Mouse (Mus musculus): ENCODE measurements at regions not wholly inside any gene's neighbourhood (a gene's known extent, or its start where the extent isn't known, plus 50 kb on each side); places are given as distances from the start of the nearest gene placed in this dataset.
A peak's percentile ranks its signal among the peaks of the same experiment; 100 is the strongest.

GRCm38 (mm10) chr6:44341486-44341996, 675.5 kb upstream of the Tpk1 start:
- no peaks in the 10 kb centered on the region for H3K36me3 ChIP-seq (ENCODE audit: insufficient read depth, low read length)
- no peaks in the 10 kb centered on the region for H3K27me3 ChIP-seq (ENCODE audit: insufficient read depth, low read length)
- TF ChIP-seq CTCF (IDR thresholded peaks at IDR 0.05; ENCODE audit: low read depth), result no peak
- no peak for DNase-seq (ENCODE audit: low spot score)
- no peaks in the 10 kb centered on the region for H3K4me1 ChIP-seq (ENCODE audit: insufficient read depth, low read length)
- no peak overlapping the region for H3K4me2 ChIP-seq (ENCODE audit: low read depth, low read length)
- no peak overlapping the region for H3K27ac ChIP-seq
- ATAC-seq, result no peak
- 77% methylated on average over 1 of the region's 1 CpGs for WGBS
- H3K9me3 ChIP-seq (ENCODE audit: low read length), result no peaks in the 10 kb centered on the region
- H3K4me3 ChIP-seq (ENCODE audit: low read length), result no peak overlapping the region
- no peak overlapping the region for H3K9ac ChIP-seq (replicated peaks; ENCODE audit: low read length)

GRCm38 (mm10) chr6:44297413-44297812, 631.3 kb upstream of the Tpk1 start:
- no peak overlapping the region for H3K4me3 ChIP-seq (ENCODE audit: low read length)
- DNase-seq (ENCODE audit: low spot score), result peak; percentile 73
- 47% methylated on average over 1 of the region's 1 CpGs for WGBS
- H3K4me1 ChIP-seq (ENCODE audit: insufficient read depth, low read length), result no peaks in the 10 kb centered on the region
- H3K9ac ChIP-seq (replicated peaks; ENCODE audit: low read length), result no peak overlapping the region
- no peak overlapping the region for H3K4me2 ChIP-seq (ENCODE audit: low read depth, low read length)
- no peaks in the 10 kb centered on the region for H3K36me3 ChIP-seq (ENCODE audit: insufficient read depth, low read length)
- H3K27me3 ChIP-seq (ENCODE audit: insufficient read depth, low read length), result no peaks in the 10 kb centered on the region
- no peak overlapping the region for H3K27ac ChIP-seq
- TF ChIP-seq CTCF (IDR thresholded peaks at IDR 0.05; ENCODE audit: low read depth), result no peak
- H3K9me3 ChIP-seq (ENCODE audit: low read length), result no peaks in the 10 kb centered on the region
- ATAC-seq, result peak; percentile 71; the same call in 1 of the 2 replicates

Data from hindbrain, postnatal 0 days (tissue).